Mouse (Mus musculus) layer of hippocampus, adult 9-10 months (tissue): Measurements from ENCODE around the gene Prelid1.
A peak's percentile ranks its signal among the peaks of the same experiment; 100 is the strongest.

Experiments
- DNase-seq: peaks from one replicate; pipeline ENCODE4 v3.0.0; 2022; ENCODE audit warnings: low spot score

The Prelid1 gene

GRCm38 (mm10) chr13:55332331-55332730 is 12.0 kb downstream of the Prelid1 start:
- no peak for DNase-seq

GRCm38 (mm10) chr13:55335701-55336100 is 15.4 kb downstream of the Prelid1 start:
- DNase-seq: no peak

GRCm38 (mm10) chr13:55337341-55337975 is 17.2 kb downstream of the Prelid1 start:
- DNase-seq: no peak

- no peak for DNase-seq
Measured at GRCm38 (mm10) chr13:55338131-55339054, 18.1 kb downstream of the Prelid1 start.

- DNase-seq: no peak
Measured at GRCm38 (mm10) chr13:55339259-55339658, 19.0 kb downstream of the Prelid1 start.

- no peak for DNase-seq
Measured at GRCm38 (mm10) chr13:55342469-55342868, 22.2 kb downstream of the Prelid1 start.

GRCm38 (mm10) chr13:55344286-55344685 is 24.0 kb downstream of the Prelid1 start:
- DNase-seq: no peak

- DNase-seq: no peak
Measured at GRCm38 (mm10) chr13:55346745-55347144, 26.4 kb downstream of the Prelid1 start.

GRCm38 (mm10) chr13:55361145-55361544 is 40.8 kb downstream of the Prelid1 start:
- no peak for DNase-seq

GRCm38 (mm10) chr13:55361974-55362452 is 41.7 kb downstream of the Prelid1 start:
- DNase-seq: no peak

GRCm38 (mm10) chr13:55362453-55363060 is 42.3 kb downstream of the Prelid1 start, which contains the start of gene Lman2:
TSS of gene Lman2 (minus strand) at chr13:55362783.
- peak; percentile 97 for DNase-seq

- no peak for DNase-seq
Measured at GRCm38 (mm10) chr13:55368401-55368800, 48.1 kb downstream of the Prelid1 start.

GRCm38 (mm10) chr13:55369531-55370114 is 49.3 kb downstream of the Prelid1 start, which contains the start of gene Rgs14:
TSS of gene Rgs14 (plus strand) at chr13:55369732.
- DNase-seq: no peak

- DNase-seq: no peak
Measured at GRCm38 (mm10) chr13:55370234-55370633, 49.9 kb downstream of the Prelid1 start.

GRCm38 (mm10) chr13:55371007-55371681 is 50.8 kb downstream of the Prelid1 start:
- DNase-seq: peak; percentile 66

- no peak for DNase-seq
Measured at GRCm38 (mm10) chr13:55371740-55372139, 51.4 kb downstream of the Prelid1 start.

GRCm38 (mm10) chr13:55374206-55374924 is 54.1 kb downstream of the Prelid1 start:
- DNase-seq: no peak
